Mouse (Mus musculus): ENCODE results near the gene Hdhd5. TPM values are rescaled to one million over a fixed set of nuclear protein-coding genes. Genes with fewer than 3 reads are reported as not detected.
A peak's percentile ranks its signal among the peaks of the same experiment; 100 is the strongest.

Hdhd5 gene
- polyA plus RNA-seq, 1 experiment from 2014 or later, result 17.0 TPM

- no peak for ATAC-seq (ENCODE audit: insufficient number of reproducible peaks, insufficient read depth, low FRiP score, low read depth)
- H3K9me3 ChIP-seq (ENCODE audit: control insufficient read depth, low read depth, low read length), result no peaks in the 10 kb centered on the region
- 21% methylated on average over 1 of the region's 1 CpGs for WGBS
Measured at GRCm38 (mm10) chr6:120542061-120542460, 10.9 kb upstream of the Hdhd5 start.

GRCm38 (mm10) chr6:120541386-120541785 lies 10.3 kb upstream of the Hdhd5 start:
- H3K27ac ChIP-seq (ENCODE audit: low read length), result no peak overlapping the region
- 24% methylated on average over 2 of the region's 2 CpGs for WGBS
- H3K9ac ChIP-seq (replicated peaks; ENCODE audit: low read depth, low read length), result no peak overlapping the region
- no peak overlapping the region for H3K4me2 ChIP-seq (replicated peaks; ENCODE audit: low read depth, low read length)
- no peaks in the 10 kb centered on the region for H3K27me3 ChIP-seq (ENCODE audit: control insufficient read depth, insufficient read depth, low read length)
- no peaks in the 10 kb centered on the region for H3K9me3 ChIP-seq (ENCODE audit: control insufficient read depth, low read depth, low read length)
- no peaks in the 10 kb centered on the region for H3K36me3 ChIP-seq (ENCODE audit: control insufficient read depth, insufficient read depth, low read length)
- no peaks in the 10 kb centered on the region for H3K4me1 ChIP-seq (ENCODE audit: control insufficient read depth, insufficient read depth, low read length)
- no peak overlapping the region for H3K4me3 ChIP-seq (ENCODE audit: low read depth, low read length)
- no peak for ATAC-seq (ENCODE audit: insufficient number of reproducible peaks, insufficient read depth, low FRiP score, low read depth)

More at GRCm38 (mm10) chr6:120542061-120542460, 10.9 kb upstream of the Hdhd5 start:
- H3K4me2 ChIP-seq (replicated peaks; ENCODE audit: low read depth, low read length), result no peak overlapping the region
- H3K9ac ChIP-seq (replicated peaks; ENCODE audit: low read depth, low read length), result no peak overlapping the region
- no peaks in the 10 kb centered on the region for H3K27me3 ChIP-seq (ENCODE audit: control insufficient read depth, insufficient read depth, low read length)
- H3K4me3 ChIP-seq (ENCODE audit: low read depth, low read length), result no peak overlapping the region
- no peaks in the 10 kb centered on the region for H3K4me1 ChIP-seq (ENCODE audit: control insufficient read depth, insufficient read depth, low read length)
- H3K36me3 ChIP-seq (ENCODE audit: control insufficient read depth, insufficient read depth, low read length), result no peaks in the 10 kb centered on the region
- H3K27ac ChIP-seq (ENCODE audit: low read length), result no peak overlapping the region

- 53% methylated on average over 10 of the region's 10 CpGs for WGBS
- Histone ChIP-seq H3K9me3 (ENCODE audit: control insufficient read depth, low read depth, low read length) (no peaks in the 10 kb centered on the region), H3K4me1 (ENCODE audit: control insufficient read depth, insufficient read depth, low read length) (no peaks in the 10 kb centered on the region), H3K9ac (replicated peaks; ENCODE audit: low read depth, low read length) (no peak overlapping the region), H3K4me2 (replicated peaks; ENCODE audit: low read depth, low read length) (no peak overlapping the region), H3K27ac (ENCODE audit: low read length) (no peak overlapping the region), H3K27me3 (ENCODE audit: control insufficient read depth, insufficient read depth, low read length) (no peaks in the 10 kb centered on the region), H3K4me3 (ENCODE audit: low read depth, low read length) (no peak overlapping the region), H3K36me3 (ENCODE audit: control insufficient read depth, insufficient read depth, low read length) (no peaks in the 10 kb centered on the region)
- ATAC-seq (ENCODE audit: insufficient number of reproducible peaks, insufficient read depth, low FRiP score, low read depth), result no peak; the same call in 1 of the 2 replicates
Measured at GRCm38 (mm10) chr6:120539781-120540231, 8.7 kb upstream of the Hdhd5 start.

GRCm38 (mm10) chr6:120539132-120539759 lies 8.1 kb upstream of the Hdhd5 start:
- peak; percentile 86 for ATAC-seq (ENCODE audit: insufficient number of reproducible peaks, insufficient read depth, low FRiP score, low read depth)
- Histone ChIP-seq H3K9me3 (ENCODE audit: control insufficient read depth, low read depth, low read length) (no peaks in the 10 kb centered on the region), H3K27ac (ENCODE audit: low read length) (no peak overlapping the region)

GRCm38 (mm10) chr6:120536337-120536736 lies 5.2 kb upstream of the Hdhd5 start:
- no peaks in the 10 kb centered on the region for H3K4me1 ChIP-seq (ENCODE audit: control insufficient read depth, insufficient read depth, low read length)
- H3K4me3 ChIP-seq (ENCODE audit: low read depth, low read length), result no peak overlapping the region
- no peak overlapping the region for H3K27ac ChIP-seq (ENCODE audit: low read length)
- no peak overlapping the region for H3K4me2 ChIP-seq (replicated peaks; ENCODE audit: low read depth, low read length)
- no peak for ATAC-seq (ENCODE audit: insufficient number of reproducible peaks, insufficient read depth, low FRiP score, low read depth)
- H3K9me3 ChIP-seq (ENCODE audit: control insufficient read depth, low read depth, low read length), result no peaks in the 10 kb centered on the region
- H3K27me3 ChIP-seq (ENCODE audit: control insufficient read depth, insufficient read depth, low read length), result no peaks in the 10 kb centered on the region
- 80% methylated on average over 2 of the region's 2 CpGs for WGBS
- H3K9ac ChIP-seq (replicated peaks; ENCODE audit: low read depth, low read length), result no peak overlapping the region
- no peaks in the 10 kb centered on the region for H3K36me3 ChIP-seq (ENCODE audit: control insufficient read depth, insufficient read depth, low read length)

More at GRCm38 (mm10) chr6:120539132-120539759, 8.1 kb upstream of the Hdhd5 start:
- Histone ChIP-seq H3K4me2 (replicated peaks; ENCODE audit: low read depth, low read length) (peak overlapping the region; percentile 49), H3K4me1 (ENCODE audit: control insufficient read depth, insufficient read depth, low read length) (no peaks in the 10 kb centered on the region), H3K36me3 (ENCODE audit: control insufficient read depth, insufficient read depth, low read length) (no peaks in the 10 kb centered on the region), H3K9ac (replicated peaks; ENCODE audit: low read depth, low read length) (no peak overlapping the region), H3K27me3 (ENCODE audit: control insufficient read depth, insufficient read depth, low read length) (no peaks in the 10 kb centered on the region), H3K4me3 (ENCODE audit: low read depth, low read length) (peak overlapping the region; percentile 14; the same call in 1 of the 2 replicates)
- WGBS, result 4% methylated on average over 16 of the region's 16 CpGs

- no peak for ATAC-seq (ENCODE audit: insufficient number of reproducible peaks, insufficient read depth, low FRiP score, low read depth)
- Histone ChIP-seq H3K4me1 (ENCODE audit: control insufficient read depth, insufficient read depth, low read length) (peaks cover 7% of the 10 kb centered on the region), H3K27me3 (ENCODE audit: control insufficient read depth, insufficient read depth, low read length) (no peaks in the 10 kb centered on the region), H3K9me3 (ENCODE audit: control insufficient read depth, low read depth, low read length) (no peaks in the 10 kb centered on the region), H3K4me3 (ENCODE audit: low read depth, low read length) (no peak overlapping the region), H3K36me3 (ENCODE audit: control insufficient read depth, insufficient read depth, low read length) (no peaks in the 10 kb centered on the region), H3K4me2 (replicated peaks; ENCODE audit: low read depth, low read length) (no peak overlapping the region), H3K9ac (replicated peaks; ENCODE audit: low read depth, low read length) (no peak overlapping the region), H3K27ac (ENCODE audit: low read length) (no peak overlapping the region)
- WGBS, result 74% methylated on average over 1 of the region's 1 CpGs
Measured at GRCm38 (mm10) chr6:120532594-120532993, 1.5 kb upstream of the Hdhd5 start.

- Histone ChIP-seq H3K4me2 (replicated peaks; ENCODE audit: low read depth, low read length) (no peak overlapping the region), H3K9me3 (ENCODE audit: control insufficient read depth, low read depth, low read length) (no peaks in the 10 kb centered on the region), H3K36me3 (ENCODE audit: control insufficient read depth, insufficient read depth, low read length) (no peaks in the 10 kb centered on the region), H3K4me3 (ENCODE audit: low read depth, low read length) (no peak overlapping the region), H3K27ac (ENCODE audit: low read length) (no peak overlapping the region), H3K27me3 (ENCODE audit: control insufficient read depth, insufficient read depth, low read length) (no peaks in the 10 kb centered on the region), H3K9ac (replicated peaks; ENCODE audit: low read depth, low read length) (no peak overlapping the region), H3K4me1 (ENCODE audit: control insufficient read depth, insufficient read depth, low read length) (peaks cover 7% of the 10 kb centered on the region)
- 55% methylated on average over 4 of the region's 4 CpGs for WGBS
- ATAC-seq (ENCODE audit: insufficient number of reproducible peaks, insufficient read depth, low FRiP score, low read depth), result no peak
Measured at GRCm38 (mm10) chr6:120529123-120529522, 2.0 kb downstream of the Hdhd5 start.

GRCm38 (mm10) chr6:120524796-120525195 lies 6.3 kb downstream of the Hdhd5 start:
- Histone ChIP-seq H3K27me3 (ENCODE audit: control insufficient read depth, insufficient read depth, low read length) (no peaks in the 10 kb centered on the region), H3K4me1 (ENCODE audit: control insufficient read depth, insufficient read depth, low read length) (no peaks in the 10 kb centered on the region), H3K9ac (replicated peaks; ENCODE audit: low read depth, low read length) (no peak overlapping the region), H3K36me3 (ENCODE audit: control insufficient read depth, insufficient read depth, low read length) (peaks cover 20% of the 10 kb centered on the region), H3K27ac (ENCODE audit: low read length) (no peak overlapping the region), H3K4me2 (replicated peaks; ENCODE audit: low read depth, low read length) (no peak overlapping the region), H3K9me3 (ENCODE audit: control insufficient read depth, low read depth, low read length) (no peaks in the 10 kb centered on the region), H3K4me3 (ENCODE audit: low read depth, low read length) (no peak overlapping the region)
- no peak for ATAC-seq (ENCODE audit: insufficient number of reproducible peaks, insufficient read depth, low FRiP score, low read depth)
- 88% methylated on average over 5 of the region's 5 CpGs for WGBS

- no peak overlapping the region for H3K9ac ChIP-seq (replicated peaks; ENCODE audit: low read depth, low read length)
- H3K4me2 ChIP-seq (replicated peaks; ENCODE audit: low read depth, low read length), result no peak overlapping the region
- no peak for ATAC-seq (ENCODE audit: insufficient number of reproducible peaks, insufficient read depth, low FRiP score, low read depth)
- H3K4me1 ChIP-seq (ENCODE audit: control insufficient read depth, insufficient read depth, low read length), result no peaks in the 10 kb centered on the region
- WGBS, result 78% methylated on average over 5 of the region's 5 CpGs
- H3K36me3 ChIP-seq (ENCODE audit: control insufficient read depth, insufficient read depth, low read length), result peaks cover 32% of the 10 kb centered on the region
- no peak overlapping the region for H3K4me3 ChIP-seq (ENCODE audit: low read depth, low read length)
- no peaks in the 10 kb centered on the region for H3K27me3 ChIP-seq (ENCODE audit: control insufficient read depth, insufficient read depth, low read length)
- H3K27ac ChIP-seq (ENCODE audit: low read length), result no peak overlapping the region
- no peaks in the 10 kb centered on the region for H3K9me3 ChIP-seq (ENCODE audit: control insufficient read depth, low read depth, low read length)
Measured at GRCm38 (mm10) chr6:120519647-120520046, 11.5 kb downstream of the Hdhd5 start.

Data from stomach, embryonic 14.5 days (tissue).